Mouse (Mus musculus) stomach, embryonic 16.5 days (tissue): ENCODE results near the gene Ppp6r2. TPM values are rescaled to one million over a fixed set of nuclear protein-coding genes. Genes with fewer than 3 reads are reported as not detected.

ENCODE experiments used
- ATAC-seq: fragments of 200-750 bp; cut with Nextera tagmentation; 2 replicates; pipeline ENCODE4 v1.8.0; 2017; ENCODE audit warnings: moderate number of reproducible peaks, moderate TSS enrichment; ENCODE audit not compliant: insufficient read depth, low FRiP score
- H3K27ac ChIP-seq: fragments of 300-500 bp; sonication (generic); 2 replicates; pipeline ENCODE4 v1.5.1; 2014; ENCODE audit warnings: low read length
- H3K27me3 ChIP-seq: fragments of 300-500 bp; sonication (generic); 2 replicates; pipeline ENCODE4 v1.6.1; 2014; ENCODE audit warnings: low read length, control low read depth, mixed read lengths; ENCODE audit not compliant: control insufficient read depth, insufficient read depth
- H3K36me3 ChIP-seq: fragments of 300-500 bp; sonication (generic); 2 replicates; pipeline ENCODE4 v1.6.1; 2014; ENCODE audit warnings: low read length; ENCODE audit not compliant: control insufficient read depth, insufficient read depth
- H3K4me1 ChIP-seq: fragments of 300-500 bp; sonication (generic); 2 replicates; pipeline ENCODE4 v1.6.1; 2014; ENCODE audit warnings: low read length, control low read depth, mixed read lengths; ENCODE audit not compliant: control insufficient read depth, insufficient read depth
- H3K4me2 ChIP-seq: fragments of 300-500 bp; sonication (generic); 2 replicates; pipeline ENCODE4 v1.6.1; 2014; ENCODE audit warnings: low read depth, low read length, mixed read lengths
- H3K4me3 ChIP-seq: fragments of 300-500 bp; sonication (generic); replicated peaks from 2 replicates; pipeline ENCODE4 v1.5.1; 2014; ENCODE audit warnings: mild to moderate bottlenecking, low read length
- H3K9ac ChIP-seq: fragments of 300-500 bp; sonication (generic); 2 replicates; pipeline ENCODE4 v1.6.1; 2014; ENCODE audit warnings: low read length
- H3K9me3 ChIP-seq: fragments of 300-500 bp; sonication (generic); replicated peaks from 2 replicates; pipeline ENCODE4 v1.6.1; 2016; ENCODE audit warnings: low read length, control low read depth; ENCODE audit not compliant: control insufficient read depth
- whole genome bisulfite sequencing: fragments of 180-500 bp; shearing (Covaris S2); extraction: QIAGEN DNeasy Blood & Tissue Kit; methylation state at CpG from one replicate; pipeline ENCODE4 v1.1.7; 2014; 5-methylcytosine and 5-hydroxymethylcytosine counted together
- polyA plus RNA-seq: library from polyadenylated mRNA; unstranded; fragments of >200 nt; fragmentation: Nextera tagmentation; extraction: Ambion mirVana; gene quantifications from 2 replicates; pipeline ENCODE4 v1.2.1, GENCODE M21; 2015

Ppp6r2 gene
- polyA plus RNA-seq, 1 experiment from 2014 or later = 24.4 TPM

GRCm38 (mm10) chr15:89316146-89316545, 104.8 kb downstream of the Ppp6r2 start:
- ATAC-seq = no peak
- Histone ChIP-seq H3K27ac (no peak overlapping the region), H3K4me1 (peaks cover 14% of the 10 kb centered on the region), H3K4me2 (no peak overlapping the region), H3K36me3 (no peaks in the 10 kb centered on the region), H3K9ac (no peak overlapping the region), H3K9me3 (no peaks in the 10 kb centered on the region), H3K4me3 (no peak overlapping the region), H3K27me3 (no peaks in the 10 kb centered on the region)
- 68% methylated on average over 11 of the region's 11 CpGs for WGBS

GRCm38 (mm10) chr15:89321264-89321663, 109.9 kb downstream of the Ppp6r2 start:
- no peak overlapping the region for H3K4me3 ChIP-seq
- H3K36me3 ChIP-seq = no peaks in the 10 kb centered on the region
- 71% methylated on average over 8 of the region's 8 CpGs for WGBS

GRCm38 (mm10) chr15:89322670-89323522, 111.5 kb downstream of the Ppp6r2 start, which contains the start of gene Adm2:
Adm2 (plus strand) TSS chr15:89322720.
- Histone ChIP-seq H3K4me1 (peaks cover 7% of the 10 kb centered on the region; the same call in 1 of the 2 replicates), H3K27me3 (peaks cover 9% of the 10 kb centered on the region; the same call in 1 of the 2 replicates), H3K27ac (no peak within 1 kb of the TSS), H3K36me3 (no peaks in the 10 kb centered on the region), H3K9ac (peak within 1 kb of the TSS; percentile 8), H3K4me2 (peak within 1 kb of the TSS; percentile 53), H3K9me3 (no peaks in the 10 kb centered on the region), H3K4me3 (peak within 1 kb of the TSS; percentile 36)
- ATAC-seq = no peak
- 7% methylated on average over 26 of the region's 26 CpGs for WGBS

More at GRCm38 (mm10) chr15:89321264-89321663, 109.9 kb downstream of the Ppp6r2 start:
- ATAC-seq = no peak
- Histone ChIP-seq H3K27ac (no peak overlapping the region), H3K4me1 (peaks cover 7% of the 10 kb centered on the region; the same call in 1 of the 2 replicates), H3K27me3 (peaks cover 9% of the 10 kb centered on the region; the same call in 1 of the 2 replicates), H3K4me2 (no peak overlapping the region), H3K9me3 (no peaks in the 10 kb centered on the region), H3K9ac (no peak overlapping the region)

GRCm38 (mm10) chr15:89323656-89324055, 112.3 kb downstream of the Ppp6r2 start:
- Histone ChIP-seq H3K36me3 (no peaks in the 10 kb centered on the region), H3K9me3 (no peaks in the 10 kb centered on the region), H3K4me3 (0 out of 2 replicates have a peak overlapping the region, but pooled peaks have one; percentile 36), H3K9ac (no peak overlapping the region), H3K4me2 (no peak overlapping the region), H3K27me3 (peaks cover 9% of the 10 kb centered on the region; the same call in 1 of the 2 replicates), H3K27ac (no peak overlapping the region), H3K4me1 (peaks cover 7% of the 10 kb centered on the region; the same call in 1 of the 2 replicates)
- no peak for ATAC-seq
- WGBS = 85% methylated on average over 4 of the region's 4 CpGs

GRCm38 (mm10) chr15:89326441-89326840, 115.1 kb downstream of the Ppp6r2 start:
- no peak overlapping the region for H3K4me3 ChIP-seq
- 60% methylated on average over 5 of the region's 5 CpGs for WGBS
- ATAC-seq = no peak
- H3K36me3 ChIP-seq = no peaks in the 10 kb centered on the region
- no peak overlapping the region for H3K4me2 ChIP-seq
- H3K27ac ChIP-seq = no peak overlapping the region
- H3K4me1 ChIP-seq = peaks cover 7% of the 10 kb centered on the region; the same call in 1 of the 2 replicates
- no peaks in the 10 kb centered on the region for H3K9me3 ChIP-seq
- H3K27me3 ChIP-seq = peaks cover 9% of the 10 kb centered on the region; the same call in 1 of the 2 replicates
- no peak overlapping the region for H3K9ac ChIP-seq

- Histone ChIP-seq H3K9me3 (no peaks in the 10 kb centered on the region), H3K27me3 (no peaks in the 10 kb centered on the region), H3K4me2 (no peak within 1 kb of the TSS), H3K4me3 (no peak within 1 kb of the TSS), H3K9ac (no peak within 1 kb of the TSS), H3K4me1 (no peaks in the 10 kb centered on the region), H3K27ac (no peak within 1 kb of the TSS), H3K36me3 (no peaks in the 10 kb centered on the region)
- 85% methylated on average over 7 of the region's 7 CpGs for WGBS
- ATAC-seq = no peak
Observed at GRCm38 (mm10) chr15:89334271-89334670, 122.9 kb downstream of the Ppp6r2 start, which contains the start of gene Miox. Miox (plus strand) TSS chr15:89334398.

- ATAC-seq = no peak
- Histone ChIP-seq H3K9ac (no peak overlapping the region), H3K36me3 (no peaks in the 10 kb centered on the region), H3K9me3 (no peaks in the 10 kb centered on the region), H3K27ac (no peak overlapping the region), H3K4me3 (no peak overlapping the region), H3K4me1 (no peaks in the 10 kb centered on the region), H3K27me3 (no peaks in the 10 kb centered on the region), H3K4me2 (no peak overlapping the region)
- WGBS = 74% methylated on average over 17 of the region's 17 CpGs
Observed at GRCm38 (mm10) chr15:89334774-89335537, 123.6 kb downstream of the Ppp6r2 start.

- Histone ChIP-seq H3K4me3 (no peak overlapping the region), H3K4me1 (no peaks in the 10 kb centered on the region), H3K9me3 (no peaks in the 10 kb centered on the region), H3K9ac (no peak overlapping the region), H3K27ac (no peak overlapping the region), H3K27me3 (no peaks in the 10 kb centered on the region), H3K4me2 (no peak overlapping the region), H3K36me3 (no peaks in the 10 kb centered on the region)
- ATAC-seq = no peak
- WGBS = 77% methylated on average over 14 of the region's 14 CpGs
Observed at GRCm38 (mm10) chr15:89336422-89336821, 125.1 kb downstream of the Ppp6r2 start.
